Mouse (Mus musculus) heart, postnatal 10 days (tissue): Measurements from ENCODE around the gene Snapc1. TPM values are rescaled to one million over a fixed set of nuclear protein-coding genes. Genes with fewer than 3 reads are reported as not detected.

Experiments used
- DNase-seq, 2 experiments: peaks; one replicate each; pipeline ENCODE4 v3.0.0; 2021
- intact Hi-C: fragments of 180-260 bp; cut with DNase I; formaldehyde crosslinking; loops from one replicate; pipeline ENCODE4 v1.15.1; 2025
- total RNA-seq, 2 experiments: library from RNA; stranded (reverse); gene quantifications; 2 replicates each; pipeline ENCODE4 v1.2.3; 2021

The Snapc1 gene
- 10 to 100 TPM in 1 of 2 experiments, 1 to 10 TPM in 1; 6.6 to 12.1 TPM for total RNA-seq

GRCm38 (mm10) chr12:73964291-73965281 lies at the start of gene Snapc1:
Snapc1 (plus strand) TSS chr12:73964481.
- DNase-seq, result peak; percentile 97 to 98
- intact Hi-C loops, result no loop called here

DNA sequence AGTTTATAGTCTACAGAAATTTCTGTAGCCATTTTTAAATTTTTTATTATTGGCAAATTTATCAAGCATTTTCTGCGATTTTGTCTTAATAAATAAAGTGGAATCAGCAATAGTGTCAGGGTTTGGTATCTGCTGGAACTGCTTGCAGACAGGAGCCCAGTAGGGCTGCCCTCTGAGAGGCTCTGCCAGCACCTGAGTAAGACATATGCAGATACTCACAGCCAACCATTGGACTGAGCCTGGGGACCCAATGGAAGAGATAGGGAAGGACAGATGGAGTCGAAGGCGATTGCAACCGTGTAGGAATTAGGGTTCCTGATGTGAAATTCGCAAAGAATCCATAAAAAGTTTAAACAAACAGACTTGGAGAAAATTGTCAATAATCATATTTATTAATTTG lies 45.8 kb upstream of the Snapc1 start:
- no peak for DNase-seq
- intact Hi-C loops, result no loop called here

GRCm38 (mm10) chr12:73930266-73930665 lies 34.0 kb upstream of the Snapc1 start:
- no peak for DNase-seq
- intact Hi-C loops, result no loop called here

- intact Hi-C loops, result no loop called here
- DNase-seq, result peak in 1 of 2 experiments; percentile 49
These were observed 33.0 kb upstream of the Snapc1 start for GRCm38 (mm10) chr12:73931274-73931673.

DNA sequence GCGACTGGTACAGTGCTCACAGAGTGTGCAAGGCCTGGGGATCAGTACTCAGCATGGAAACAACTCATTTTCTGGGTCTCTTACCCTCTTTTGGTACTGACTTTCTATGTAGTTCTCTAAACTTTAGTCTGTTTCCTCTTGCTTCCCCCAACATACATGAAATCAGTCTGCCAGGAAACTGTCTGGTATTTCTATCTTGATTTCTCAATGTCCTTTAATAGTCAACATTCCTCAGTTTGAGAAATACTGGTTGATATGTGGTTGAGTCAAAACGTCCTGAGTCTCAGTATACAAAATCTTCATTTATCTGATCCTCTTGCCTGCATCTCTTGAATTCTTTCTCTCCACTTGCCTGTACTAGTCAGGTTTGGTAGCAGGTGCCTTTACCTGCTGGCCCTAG lies 29.8 kb upstream of the Snapc1 start:
- DNase-seq, result no peak
- intact Hi-C loops, result no loop called here

GRCm38 (mm10) chr12:73937353-73937752 lies 26.9 kb upstream of the Snapc1 start, which contains the start of gene Gm49321:
Gm49321 (plus strand) TSS chr12:73937653.
- no peak for DNase-seq
- intact Hi-C loops, result no loop called here

DNA sequence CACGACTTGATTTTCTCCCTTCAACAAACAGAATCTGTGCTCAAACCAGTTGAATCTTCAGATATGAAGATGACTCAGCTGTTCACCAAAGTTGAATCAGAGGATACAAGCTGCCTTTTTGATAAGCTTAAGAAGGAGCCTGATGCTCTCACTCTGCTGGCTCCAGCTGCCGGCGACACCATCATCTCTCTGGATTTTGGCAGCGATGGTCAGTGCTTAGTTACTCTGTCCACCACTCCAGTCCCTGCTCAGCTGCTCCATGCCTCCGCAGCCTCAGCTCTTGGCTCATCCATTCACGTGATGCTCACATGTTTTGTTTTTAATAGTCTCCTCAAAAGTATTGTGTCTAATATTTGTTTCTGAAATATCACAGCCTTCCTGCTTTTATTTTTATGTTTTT lies 24.7 kb upstream of the Snapc1 start:
- peak; percentile 58 to 64 for DNase-seq
- intact Hi-C loops, result no loop called here

- intact Hi-C loops, result no loop called here
- no peak for DNase-seq
These were observed 15.9 kb upstream of the Snapc1 start for GRCm38 (mm10) chr12:73948415-73948814.

GRCm38 (mm10) chr12:73949318-73950058 lies 14.8 kb upstream of the Snapc1 start:
- intact Hi-C loops, result no loop called here
- DNase-seq, result peak; percentile 63 to 64

DNA sequence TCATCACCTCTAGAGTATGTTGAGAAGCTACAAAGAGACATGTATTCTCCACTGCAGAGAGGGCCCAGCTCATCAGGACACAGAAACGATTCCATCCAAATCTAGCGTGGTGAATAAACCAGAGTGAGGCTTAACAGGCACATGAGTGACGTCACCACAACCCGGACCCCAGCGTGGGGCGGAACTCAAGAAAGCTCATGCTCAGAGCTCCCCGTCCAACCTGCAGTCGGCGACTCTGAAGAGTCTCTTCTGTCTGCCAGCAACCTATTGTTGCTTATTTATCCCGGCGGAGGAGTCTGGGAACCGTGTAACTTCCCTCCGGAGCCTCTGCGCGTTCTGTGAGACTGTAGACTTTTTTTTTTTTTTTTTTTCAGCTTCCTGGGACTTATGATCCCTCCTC lies 11.4 kb upstream of the Snapc1 start:
- intact Hi-C loops, result no loop called here
- DNase-seq, result peak; percentile 54 to 56

- DNase-seq, result peak in 1 of 2 experiments; percentile 26
- intact Hi-C loops, result no loop called here
These were observed 10.7 kb upstream of the Snapc1 start for GRCm38 (mm10) chr12:73953420-73954186.

- intact Hi-C loops, result no loop called here
- peak in 1 of 2 experiments; percentile 16 for DNase-seq
These were observed 9.5 kb upstream of the Snapc1 start for GRCm38 (mm10) chr12:73954785-73955184.

DNA sequence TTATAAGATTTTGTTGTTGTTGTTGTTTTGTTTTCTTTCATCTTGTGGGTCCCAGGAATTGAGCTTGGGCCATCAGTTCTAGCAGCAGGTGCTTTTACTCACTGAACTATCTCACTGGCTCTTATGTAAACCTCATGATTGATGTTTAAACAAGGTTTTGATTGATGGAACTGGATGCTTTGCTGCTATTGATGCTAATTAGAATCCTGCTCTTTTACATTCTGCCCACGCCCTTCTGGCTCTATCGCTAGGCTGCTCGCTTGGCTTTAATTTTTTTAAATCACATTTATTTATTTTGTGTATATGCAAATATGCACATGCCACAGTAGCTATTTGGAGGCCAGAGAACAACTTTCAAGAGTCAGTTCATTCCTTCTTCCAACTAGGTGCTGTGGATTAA lies 6.6 kb upstream of the Snapc1 start:
- DNase-seq, result no peak
- intact Hi-C loops, result no loop called here

DNA sequence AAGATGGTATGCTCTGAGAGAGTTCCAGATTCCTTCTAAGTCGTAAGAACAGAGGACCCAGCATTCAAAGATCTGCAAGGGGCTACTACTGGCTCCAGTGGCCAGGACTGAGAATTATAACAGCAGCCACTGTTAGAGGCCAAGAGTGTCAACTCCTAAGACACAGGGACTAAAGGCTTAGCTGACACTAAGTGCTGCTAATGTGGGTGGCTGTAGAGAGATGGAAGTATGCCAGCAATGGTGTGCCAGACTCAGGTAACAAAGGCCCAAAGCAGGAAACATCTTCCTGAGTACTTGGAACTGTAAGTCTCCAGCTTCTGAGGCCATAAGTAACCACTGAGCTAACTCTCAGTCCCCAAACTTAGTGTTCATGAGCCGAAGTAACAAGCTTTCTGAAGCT lies 5.5 kb upstream of the Snapc1 start:
- no peak for DNase-seq
- intact Hi-C loops, result no loop called here

- no peak for DNase-seq
- intact Hi-C loops, result no loop called here
These were observed 4.9 kb downstream of the Snapc1 start for GRCm38 (mm10) chr12:73969142-73969541.

DNA sequence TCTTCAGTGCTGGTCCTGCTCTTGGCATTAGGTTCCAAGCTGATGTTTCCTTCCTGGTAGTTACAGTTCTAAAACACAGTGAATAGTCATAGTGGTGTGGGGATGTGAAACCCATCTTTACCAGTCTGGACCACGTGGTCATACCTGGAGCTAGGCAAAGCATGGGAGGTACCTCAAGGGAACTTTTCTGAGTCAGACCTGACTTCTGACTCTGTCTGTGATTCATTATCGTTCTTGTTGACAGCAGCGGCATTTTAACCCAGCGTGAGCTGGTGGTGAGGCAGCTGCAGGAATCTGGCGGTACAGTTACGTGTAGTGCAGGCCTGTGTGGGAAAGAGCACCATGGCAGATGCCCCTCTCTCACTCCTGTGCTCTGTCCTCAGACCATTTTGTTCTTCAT lies 10.3 kb downstream of the Snapc1 start:
- DNase-seq, result no peak
- intact Hi-C loops, result no loop called here

DNA sequence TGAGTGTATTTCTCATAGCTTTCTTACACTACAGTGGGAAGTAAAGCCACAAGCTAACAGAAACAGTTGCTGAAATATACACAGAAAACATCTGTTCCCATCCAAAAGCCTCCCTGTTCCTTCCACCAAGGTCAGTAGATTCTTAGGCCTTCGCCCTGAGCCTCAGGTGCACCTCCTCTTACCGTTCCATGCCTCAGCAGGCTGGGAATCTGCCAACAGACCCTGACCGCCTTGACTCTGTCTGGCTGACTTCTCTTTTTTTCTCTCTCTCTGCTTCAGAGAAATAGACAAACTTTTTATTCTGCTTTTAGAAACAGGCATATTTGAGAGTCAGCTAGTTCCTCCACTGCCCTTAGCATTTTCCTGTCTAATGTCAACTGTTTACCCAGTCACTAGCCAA lies 13.9 kb downstream of the Snapc1 start:
- intact Hi-C loops, result no loop called here
- DNase-seq, result no peak

- no peak for DNase-seq
- intact Hi-C loops, result loop anchor here (10.0 kb wide), 1 partner anchor 275 kb away; no protein-coding TSS in a partner anchor
These were observed 15.4 kb downstream of the Snapc1 start for GRCm38 (mm10) chr12:73979667-73980066.

- DNase-seq, result peak; percentile 86 to 88
- intact Hi-C loops, result loop anchor here (10.0 kb wide), 1 partner anchor 278 kb away; no protein-coding TSS in a partner anchor
These were observed 18.3 kb downstream of the Snapc1 start for GRCm38 (mm10) chr12:73982533-73982932.

DNA sequence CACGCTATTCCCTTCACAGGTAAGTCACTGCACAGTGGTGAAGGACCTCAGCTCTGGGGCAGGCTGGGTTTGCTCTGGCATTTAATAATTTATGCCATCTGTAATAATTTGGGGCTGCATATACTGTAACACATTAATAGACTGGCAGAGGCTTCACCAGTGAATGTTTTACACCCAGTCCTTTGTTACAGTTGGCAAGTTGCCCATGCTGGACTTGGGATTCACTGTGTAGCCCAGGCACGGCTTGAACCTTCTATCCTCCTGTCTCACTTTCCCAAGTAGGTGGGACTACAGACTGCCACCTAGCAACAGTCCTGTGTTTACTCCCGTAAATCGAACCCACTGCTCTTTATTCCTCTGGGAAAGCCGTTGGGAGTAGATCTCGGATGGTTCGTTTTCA lies 22.0 kb downstream of the Snapc1 start:
- intact Hi-C loops, result loop anchor here (10.0 kb wide), 1 partner anchor 281 kb away; no protein-coding TSS in a partner anchor
- DNase-seq, result no peak
